Mouse (Mus musculus) v-Abl transformed pro-B cells (cell line): ENCODE results near the gene Cpm.

Source experiments
- in situ Hi-C, 2 experiments: fragments of 400-800 bp; cut with MboI; formaldehyde crosslinking; loops; one replicate each; pipeline ENCODE4 v1.15.1; 2025; ENCODE audit not compliant: unreplicated experiment in 2 of 2

Cpm gene

DNA sequence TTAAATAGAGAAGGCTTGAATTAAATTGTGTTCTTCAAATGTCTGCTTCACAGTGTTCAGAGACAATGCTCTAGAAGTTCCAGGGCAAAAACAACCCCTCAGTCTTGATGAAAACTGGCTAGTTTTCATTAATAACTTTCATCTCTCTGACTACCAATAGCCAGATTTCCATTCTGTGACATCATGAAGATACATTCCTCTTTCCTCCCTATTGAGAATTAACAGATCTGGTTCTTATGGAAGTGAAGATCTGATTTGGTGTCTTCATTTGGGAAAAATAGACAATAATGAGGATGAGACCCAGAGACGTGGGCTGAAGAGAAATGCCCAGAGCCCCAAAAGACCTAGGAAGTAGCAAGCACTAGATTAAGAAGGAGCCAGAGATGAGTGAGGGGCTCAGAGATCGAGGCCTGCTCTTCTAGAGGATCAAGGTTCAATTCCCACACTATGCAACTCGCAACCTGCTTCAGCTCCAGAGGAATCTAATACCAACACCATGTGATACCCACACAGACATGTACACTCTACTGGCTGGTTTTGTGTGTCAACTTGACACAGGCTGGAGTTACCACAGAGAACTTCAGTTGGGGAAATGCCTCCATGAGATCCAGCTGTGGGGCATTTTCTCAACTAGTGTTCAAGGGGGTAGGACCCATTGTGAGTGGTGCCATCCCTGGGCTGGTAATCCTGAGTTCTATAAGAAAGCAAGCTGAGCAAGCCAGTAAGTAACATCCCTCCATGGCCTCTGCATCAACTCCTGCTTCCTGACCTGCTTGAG lies 11.5 kb upstream of the Cpm start:
- in situ Hi-C loops: no loop called here

- in situ Hi-C loops: no loop called here
Measured at GRCm38 (mm10) chr10:117619041-117619861, 10.0 kb upstream of the Cpm start.

DNA sequence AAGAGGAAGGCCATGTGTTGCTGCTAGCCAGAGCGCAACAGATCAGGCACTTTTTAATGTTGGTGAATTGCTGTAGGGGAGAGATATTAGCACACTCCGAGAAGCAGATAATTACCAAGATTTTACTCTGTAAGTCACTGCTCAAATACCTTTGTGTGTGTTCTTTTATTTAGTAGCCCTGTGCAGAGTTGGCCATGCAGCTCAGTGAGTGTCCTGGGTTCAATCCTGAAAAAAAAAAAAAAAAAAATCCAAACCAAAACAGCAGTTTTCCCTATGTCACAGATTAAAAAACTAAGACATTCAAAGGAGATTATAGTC lies 9.5 kb upstream of the Cpm start:
- in situ Hi-C loops: no loop called here

- in situ Hi-C loops: no loop called here
Measured at GRCm38 (mm10) chr10:117620530-117620929, 8.8 kb upstream of the Cpm start.

DNA sequence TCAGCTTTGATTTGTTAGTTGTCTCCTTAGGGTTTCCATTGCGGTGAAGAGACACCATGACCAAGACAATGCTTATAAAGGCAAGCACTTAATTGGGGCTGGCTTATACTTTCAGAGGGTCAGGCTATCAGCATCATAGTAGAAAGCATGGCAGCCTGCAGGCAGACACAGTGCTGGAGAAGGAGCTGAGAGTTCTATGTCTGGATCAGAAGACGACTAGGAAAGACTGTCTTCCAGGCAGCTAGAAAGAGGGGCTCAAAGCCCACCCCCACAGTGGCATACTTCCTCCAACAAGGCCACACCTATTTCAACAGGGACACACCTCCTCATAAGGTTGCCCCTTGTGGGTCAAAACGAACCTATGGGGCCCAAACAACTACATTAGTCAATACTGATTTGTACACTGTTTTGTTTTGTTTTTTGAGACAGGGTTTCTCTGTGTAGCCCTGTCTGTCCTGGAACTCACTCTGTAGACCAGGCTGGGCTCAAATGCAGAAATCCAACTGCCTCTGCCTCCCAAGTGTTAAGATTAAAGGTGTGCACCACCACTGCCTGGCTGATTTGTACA lies 8.3 kb upstream of the Cpm start:
- in situ Hi-C loops: no loop called here

DNA sequence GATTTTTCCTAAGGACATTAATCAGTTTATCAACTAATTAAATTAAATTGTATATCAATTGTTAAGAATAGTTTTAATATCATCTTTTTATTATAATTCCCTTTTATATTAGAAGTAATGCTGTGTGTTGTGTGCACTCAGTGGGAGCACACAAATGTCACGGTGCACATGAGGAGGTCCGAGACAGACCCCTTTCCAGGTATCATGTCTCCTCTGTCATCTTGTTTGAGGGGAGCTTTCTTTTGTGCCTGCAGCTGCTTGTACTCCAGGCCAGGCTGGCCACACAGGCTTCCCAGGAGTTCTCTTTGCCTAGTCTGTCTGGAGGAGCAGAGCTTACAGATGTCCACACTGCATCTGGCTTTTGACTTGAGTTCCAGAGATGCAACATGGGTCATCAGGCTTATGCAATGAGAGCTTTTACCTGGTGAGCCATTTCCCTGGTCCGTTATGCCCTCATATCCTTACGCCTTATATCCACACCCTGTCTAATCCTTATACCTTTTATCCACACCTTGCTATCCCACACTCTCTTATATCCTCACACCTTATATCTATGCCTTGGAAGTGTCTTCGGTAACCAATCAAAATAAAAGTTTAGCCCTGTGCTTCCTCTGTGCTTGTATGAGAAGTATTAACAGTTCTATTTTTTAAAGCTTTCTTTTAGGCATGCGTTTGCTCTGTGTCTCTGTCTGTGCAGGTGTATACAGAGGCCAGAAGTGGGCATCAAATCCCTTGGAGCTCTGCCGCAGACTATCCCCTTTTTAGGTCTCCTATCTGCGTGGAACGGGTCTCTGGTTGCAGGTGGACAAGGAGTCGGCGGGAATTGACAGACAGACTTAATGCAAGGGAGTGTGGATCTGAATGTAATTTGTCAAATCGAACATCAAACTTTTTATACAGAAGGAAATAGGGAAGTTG lies 7.4 kb upstream of the Cpm start:
- in situ Hi-C loops: no loop called here

- in situ Hi-C loops: no loop called here
Measured at GRCm38 (mm10) chr10:117623358-117623757, 5.9 kb upstream of the Cpm start.

DNA sequence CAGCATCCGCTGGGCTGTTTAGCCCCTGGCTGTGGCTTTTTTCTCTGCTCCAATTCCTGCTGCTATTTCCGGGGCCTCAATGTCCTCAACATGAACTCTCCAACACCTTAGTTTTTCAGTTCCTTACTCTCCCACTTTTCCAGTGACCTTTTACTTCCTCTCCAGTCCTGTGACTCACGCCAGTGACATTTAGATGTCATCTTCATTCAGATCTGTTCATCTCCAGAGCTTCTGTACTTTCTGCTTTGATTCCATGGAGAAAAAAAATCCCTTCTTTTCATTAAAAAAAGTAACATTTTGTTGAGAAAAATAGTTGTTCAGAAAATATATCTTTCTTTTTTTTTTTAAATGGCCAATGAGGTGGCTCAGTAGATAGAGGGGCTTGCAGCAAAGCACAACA lies 5.1 kb upstream of the Cpm start:
- in situ Hi-C loops: no loop called here

- in situ Hi-C loops: no loop called here
Measured at GRCm38 (mm10) chr10:117624655-117625497, 4.4 kb upstream of the Cpm start.

- in situ Hi-C loops: no loop called here
Measured at GRCm38 (mm10) chr10:117625500-117626296, 3.6 kb upstream of the Cpm start.

DNA sequence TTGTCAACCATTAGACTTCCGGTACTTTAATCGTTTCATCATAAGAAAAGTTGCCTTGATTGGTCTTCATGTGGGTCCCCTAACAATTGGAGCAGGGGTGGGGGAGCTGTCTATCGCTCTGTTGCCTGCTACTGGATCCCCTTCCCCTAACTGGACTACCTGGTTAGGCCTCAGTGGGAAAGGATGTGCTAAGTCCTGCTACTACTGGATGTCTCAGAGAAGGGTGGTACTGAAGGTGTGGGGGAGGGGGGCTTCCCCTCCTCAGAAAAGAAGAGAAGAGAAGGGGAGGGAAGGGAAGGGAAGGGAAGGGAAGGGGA lies 3.0 kb upstream of the Cpm start:
- in situ Hi-C loops: no loop called here

DNA sequence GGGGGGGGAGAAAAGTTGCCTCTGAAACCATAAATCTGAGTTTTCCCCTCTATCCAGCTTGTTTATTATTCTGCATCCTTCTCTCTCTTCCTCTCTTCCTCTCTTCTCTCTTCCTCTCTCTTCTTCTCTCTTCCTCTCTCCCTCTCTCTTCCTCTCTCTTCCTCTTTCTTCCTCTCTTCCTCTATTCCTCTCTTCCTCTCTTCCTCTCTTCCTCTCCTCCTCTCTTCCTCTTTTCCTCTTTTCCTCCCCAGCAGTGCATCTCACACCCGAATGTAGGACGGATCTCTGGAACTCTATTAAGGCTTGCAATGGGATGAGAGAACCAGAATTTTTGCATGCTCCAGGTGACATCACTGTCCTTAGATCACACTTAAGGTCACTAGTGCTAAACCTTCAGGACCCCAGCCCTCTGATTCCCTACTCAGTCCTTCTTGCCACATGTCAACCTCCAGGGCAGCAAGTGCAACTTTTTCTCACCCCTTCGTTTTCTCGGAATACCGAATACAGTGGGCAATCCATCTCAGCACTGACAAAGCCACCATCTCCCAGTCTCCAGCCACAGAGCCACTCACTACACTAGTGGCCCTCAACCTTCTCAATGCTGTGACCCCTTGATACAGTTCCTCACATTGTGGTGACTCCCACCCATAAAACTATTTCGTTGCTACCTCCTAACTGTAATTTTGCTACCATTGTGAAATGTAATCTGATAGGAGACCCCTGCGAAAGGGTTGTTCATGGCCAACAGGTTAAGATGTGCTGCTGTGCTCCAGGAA lies 2.3 kb upstream of the Cpm start:
- in situ Hi-C loops: no loop called here

GRCm38 (mm10) chr10:117627616-117627930 lies 1.7 kb upstream of the Cpm start:
- in situ Hi-C loops: no loop called here

GRCm38 (mm10) chr10:117627949-117628348 lies 1.4 kb upstream of the Cpm start:
- in situ Hi-C loops: no loop called here

GRCm38 (mm10) chr10:117628363-117629168 lies 734 bp upstream of the Cpm start:
- in situ Hi-C loops: no loop called here

DNA sequence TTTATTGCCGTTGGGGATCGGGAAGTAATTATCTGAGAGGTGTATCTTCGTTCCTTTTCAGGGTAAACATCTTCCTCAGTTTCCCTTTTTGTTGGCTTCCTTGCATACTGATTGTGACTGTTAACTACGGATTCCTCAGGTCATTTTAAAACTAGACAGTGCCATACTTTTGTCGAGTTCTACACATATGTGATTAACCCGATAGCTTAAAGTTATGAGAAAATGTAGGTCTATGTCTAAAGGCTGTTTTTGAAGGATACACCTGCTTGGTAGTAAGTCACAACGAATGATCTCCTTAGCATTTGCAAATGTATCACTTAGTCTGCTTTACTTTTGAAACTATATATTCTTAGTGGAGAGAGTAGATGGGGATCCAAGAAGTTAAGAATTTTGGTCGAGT lies 876 bp downstream of the Cpm start:
- in situ Hi-C loops: loop anchor here (5.0 to 10.0 kb wide), 4 partner anchors 63 to 173 kb away; no protein-coding TSS in a partner anchor

DNA sequence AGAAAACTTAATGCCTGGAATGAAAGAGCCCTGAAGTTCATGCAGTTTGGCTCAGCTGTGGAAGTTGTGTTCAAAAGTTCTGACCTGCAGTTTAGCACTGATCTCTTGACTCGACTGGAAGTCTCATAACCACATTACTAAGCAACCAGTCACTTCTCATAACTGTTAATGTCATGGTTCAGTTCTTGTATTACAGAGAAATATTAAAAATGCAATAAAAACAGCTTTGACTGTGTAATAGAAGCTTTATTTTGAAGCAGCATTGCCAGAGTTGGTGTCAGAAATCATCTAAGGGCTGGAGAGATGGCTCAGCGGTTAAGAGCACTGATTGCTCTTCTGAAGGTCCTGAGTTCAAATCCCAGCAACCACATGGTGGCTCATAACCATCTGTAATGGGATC lies 1.5 kb downstream of the Cpm start:
- in situ Hi-C loops: loop anchor here (5.0 to 10.0 kb wide), 4 partner anchors 64 to 174 kb away; no protein-coding TSS in a partner anchor
